Mouse (Mus musculus): ENCODE data around the gene Cap2.
A peak's percentile ranks its signal among the peaks of the same experiment; 100 is the strongest.

The Cap2 gene

DNA sequence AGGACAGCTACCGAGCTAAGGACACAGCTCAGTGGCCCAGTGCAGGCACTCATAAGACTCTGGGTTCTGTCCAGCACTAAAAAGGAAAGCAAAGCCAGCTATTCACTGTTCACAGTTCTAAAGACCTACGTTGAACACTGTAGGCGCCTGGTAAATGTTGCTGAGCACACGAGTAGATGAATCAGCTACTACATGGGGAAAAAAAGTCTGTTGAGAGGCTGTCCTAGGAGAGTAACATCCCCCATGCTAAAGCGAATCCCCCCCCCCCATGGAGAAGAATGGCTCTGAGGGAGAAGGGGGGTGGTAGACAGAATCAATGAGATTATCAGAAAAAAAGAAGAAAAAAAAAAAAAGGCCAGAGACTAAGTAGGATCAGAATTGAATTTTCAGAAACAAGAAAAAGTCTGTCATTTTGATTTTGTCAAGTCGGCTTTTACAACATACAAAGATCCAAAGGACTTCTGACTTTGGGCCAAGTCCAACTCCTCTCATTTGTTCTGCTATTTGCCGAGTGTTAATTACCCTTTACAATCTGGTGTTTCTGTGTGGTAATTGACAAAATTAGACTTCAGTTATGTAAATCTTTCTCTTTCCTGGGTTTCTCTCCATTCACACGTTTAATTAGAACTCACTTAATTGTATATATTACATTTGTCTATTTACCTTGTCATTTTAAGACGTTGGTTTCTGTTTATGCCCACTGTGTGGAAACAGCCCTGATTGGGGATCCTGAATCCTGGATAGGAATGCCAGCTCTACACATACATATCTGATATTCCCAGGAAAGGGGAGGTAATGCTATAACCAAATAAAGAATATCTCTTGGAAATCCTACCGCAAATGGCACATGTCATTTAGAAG, 139.2 kb downstream of the Cap2 start:
- no peak for DNase-seq

DNA sequence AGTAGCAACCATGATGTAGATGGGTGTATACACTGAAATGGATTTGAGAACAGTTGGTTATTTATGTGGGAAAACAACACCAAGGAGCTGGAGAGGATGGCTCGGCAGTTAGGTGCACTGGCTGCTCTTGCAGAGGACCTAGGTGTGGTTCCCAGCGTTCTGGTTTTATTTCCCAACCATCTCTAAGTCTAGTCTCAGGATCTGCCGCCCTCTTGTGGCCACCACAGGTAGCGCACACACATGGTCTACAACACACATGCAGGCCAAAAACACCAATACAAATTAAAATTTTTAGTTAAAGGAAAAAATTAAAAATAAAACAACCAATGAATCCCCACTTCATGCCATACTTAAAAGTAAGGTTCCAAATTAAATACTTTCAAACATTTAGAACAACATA, 140.7 kb downstream of the Cap2 start:
- DNase-seq: peak in 1 of 2 experiments; percentile 14

DNA sequence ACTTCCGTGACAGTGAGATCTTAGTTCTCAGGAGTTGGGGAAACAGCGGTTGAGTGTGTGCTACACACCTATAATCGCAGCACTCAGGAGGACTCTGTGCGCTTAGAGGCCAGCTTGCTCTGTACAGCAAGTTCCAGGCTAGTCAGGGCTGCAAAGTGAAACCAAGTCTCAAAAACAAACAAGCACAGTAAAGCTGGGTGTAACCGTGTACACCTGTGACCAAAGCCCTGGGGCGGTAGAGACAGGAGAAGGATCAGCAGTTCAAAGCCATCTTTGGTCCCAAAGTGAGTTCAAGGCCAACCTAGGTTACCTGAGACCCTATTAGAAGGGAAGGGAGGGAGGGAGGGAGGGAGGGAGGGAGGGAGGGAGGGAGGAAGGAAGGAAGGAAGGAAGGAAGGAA, 142.5 kb downstream of the Cap2 start:
- no peak for DNase-seq

DNA sequence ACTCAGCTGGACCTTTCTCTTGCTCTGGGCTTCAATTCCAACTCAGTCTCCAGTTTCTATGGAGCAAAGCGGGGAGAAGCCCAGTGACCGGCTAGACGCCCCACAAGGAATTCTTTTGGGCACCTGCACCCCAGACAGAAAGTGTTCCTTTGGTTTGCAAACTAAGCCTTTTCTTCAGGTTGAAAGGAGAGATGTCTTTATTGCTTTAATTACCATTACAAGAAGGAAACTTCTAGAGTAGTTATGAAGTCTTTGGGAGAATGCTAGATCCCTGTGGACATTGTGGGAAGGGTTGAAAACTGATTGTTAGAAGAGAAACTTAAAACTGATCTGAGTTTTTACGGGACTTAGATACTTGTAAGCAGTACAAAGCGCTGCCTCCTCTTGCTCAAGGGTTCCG, 143.8 kb downstream of the Cap2 start:
- DNase-seq: no peak

DNA sequence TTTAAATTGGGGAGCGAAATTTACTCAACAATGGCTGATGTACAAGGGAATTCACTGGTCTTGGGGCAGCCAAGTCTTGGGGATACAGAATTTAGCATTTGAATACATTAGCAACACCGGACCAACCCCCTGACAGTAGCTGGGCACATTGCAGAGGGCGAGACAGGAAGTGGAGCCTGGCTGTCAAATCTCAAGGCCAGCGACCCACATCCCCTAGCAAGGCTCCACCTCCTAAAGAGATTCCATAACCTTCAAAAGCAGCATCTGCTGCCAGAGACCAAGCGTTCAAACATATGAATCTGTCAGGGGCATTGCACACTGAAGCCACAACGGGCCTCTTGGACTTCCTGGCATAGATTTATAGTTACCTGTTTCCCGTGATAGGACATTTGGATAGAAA, 150.2 kb downstream of the Cap2 start:
- no peak for DNase-seq

DNA sequence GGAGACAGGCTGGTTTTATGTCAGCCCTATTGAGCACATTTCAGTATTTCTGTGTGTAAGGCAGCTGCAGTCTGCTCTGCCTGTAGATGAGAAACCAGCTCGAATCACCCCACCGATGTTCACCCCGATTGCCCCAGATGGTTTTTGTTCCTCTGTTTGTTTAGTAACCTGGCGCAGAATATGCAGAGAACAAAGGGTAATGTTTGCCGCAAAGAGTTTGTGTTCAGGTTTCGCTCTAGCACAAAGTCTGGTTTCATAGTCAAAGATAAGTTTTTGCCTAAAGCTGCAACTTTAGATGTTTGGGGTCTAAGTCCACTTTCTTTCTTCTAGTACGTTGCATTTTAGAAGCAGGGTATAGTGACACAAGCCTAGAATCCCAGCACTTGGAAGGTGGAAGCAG, 151.0 kb downstream of the Cap2 start:
- no peak for DNase-seq

DNA sequence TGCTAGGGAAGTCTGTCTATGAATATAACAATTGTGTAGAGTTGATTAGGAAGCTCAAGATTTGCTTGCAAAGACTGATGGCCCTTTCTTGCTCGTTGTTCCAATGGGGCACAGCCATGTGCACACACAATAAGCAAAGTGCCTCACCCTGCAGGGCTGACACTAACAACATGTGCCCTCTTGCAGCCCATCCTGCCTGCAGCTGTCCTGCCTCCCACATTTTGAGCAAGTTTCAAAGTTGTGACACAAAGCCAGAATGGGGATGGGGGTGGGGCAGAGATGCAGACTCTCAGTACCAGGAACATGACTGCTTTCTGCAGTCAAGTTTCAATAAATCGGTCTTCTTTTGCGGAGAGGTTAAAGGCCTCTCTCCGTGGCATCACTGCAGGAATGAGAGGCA, 152.0 kb downstream of the Cap2 start:
- no peak for DNase-seq

DNA sequence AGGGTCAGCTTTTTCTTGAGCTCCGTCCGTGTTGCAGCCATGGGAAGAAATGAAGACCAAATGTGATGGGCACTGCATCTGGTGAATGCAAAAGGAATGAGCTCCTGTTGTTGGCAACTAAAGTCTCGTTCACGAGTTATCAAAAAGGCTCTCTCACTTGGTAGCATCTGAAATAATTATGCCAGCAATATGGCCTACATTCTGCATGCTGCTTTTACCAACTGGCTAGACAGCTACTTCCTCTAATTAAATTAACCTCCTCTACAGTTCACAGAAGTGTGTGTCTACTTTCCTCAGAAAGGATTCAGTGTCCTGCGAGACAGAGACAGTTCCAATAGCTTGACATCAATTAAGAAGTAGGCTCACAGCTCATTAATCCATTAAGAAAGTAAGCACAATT, 152.9 kb downstream of the Cap2 start:
- DNase-seq: no peak

DNA sequence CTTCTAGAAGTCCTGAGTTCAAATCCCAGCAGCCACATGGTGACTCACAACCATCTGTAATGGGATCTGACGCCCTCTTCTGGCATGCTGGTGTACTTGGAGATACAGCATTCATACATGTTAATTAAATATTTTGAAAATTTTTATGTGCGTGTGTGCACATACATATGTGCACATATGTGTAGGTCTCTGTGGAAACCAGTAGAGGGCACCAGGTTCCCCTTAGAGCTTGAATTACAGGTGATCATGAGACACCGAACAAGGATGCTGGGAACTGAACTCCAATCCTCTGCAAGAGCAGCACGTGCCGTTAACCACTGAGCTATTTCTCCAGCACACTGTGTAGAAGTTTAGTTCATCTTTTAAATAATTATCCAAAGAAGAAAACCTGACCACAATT, 157.6 kb downstream of the Cap2 start:
- no peak for DNase-seq

DNA sequence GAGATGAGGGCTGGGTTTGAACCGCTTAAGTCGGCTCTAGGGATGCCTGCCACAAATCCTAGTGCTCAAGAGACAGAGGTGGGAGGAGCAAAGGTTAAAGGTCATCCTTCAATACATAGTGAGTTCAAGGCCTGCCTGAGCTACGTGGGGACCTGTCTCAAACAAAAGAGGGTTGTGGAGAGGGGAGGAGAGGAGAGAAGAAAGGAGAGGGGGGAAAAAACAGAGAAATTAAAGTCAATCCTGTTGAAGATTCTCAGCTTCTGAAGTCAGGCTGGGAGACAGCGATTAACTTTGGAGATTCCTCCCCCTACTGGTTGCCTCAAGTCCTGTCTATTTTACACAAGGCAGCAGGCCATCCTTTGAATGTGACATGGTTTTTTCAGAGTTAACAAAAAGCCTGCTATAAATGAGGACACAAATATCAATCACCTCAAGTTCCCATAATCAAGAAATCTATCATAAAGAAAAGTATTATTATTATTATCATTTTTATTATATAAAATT, 161.9 kb downstream of the Cap2 start:
- DNase-seq: peak in 1 of 2 experiments; percentile 18

DNA sequence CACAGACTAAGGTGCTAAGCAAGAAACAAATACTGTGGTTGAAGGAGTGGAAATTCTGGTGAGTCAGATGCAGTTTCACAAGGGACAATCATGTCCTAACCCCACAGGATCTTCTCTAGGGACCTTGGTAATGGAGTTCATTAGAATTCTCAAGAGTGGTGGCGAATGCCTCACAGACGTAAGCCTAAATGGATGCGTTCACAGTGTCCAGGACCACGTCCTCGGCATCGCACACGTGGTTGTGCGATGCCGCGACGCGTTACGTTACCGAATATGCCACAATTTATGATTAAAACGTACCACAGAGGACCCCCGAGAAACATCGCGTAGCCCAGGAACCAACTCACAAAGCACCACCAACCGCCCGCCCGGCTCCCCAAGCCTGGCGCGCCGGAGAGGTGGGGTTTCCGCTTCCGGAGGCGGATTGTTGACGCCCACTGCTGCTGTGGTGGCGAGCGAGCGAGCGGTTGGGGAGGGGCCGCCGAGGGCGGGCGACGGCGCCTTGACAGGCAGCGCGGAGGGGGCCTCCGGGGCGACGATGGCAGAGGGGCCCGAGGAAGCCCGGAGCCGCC, 167.5 kb downstream of the Cap2 start, which contains the start of gene Fam8a1:
Gene Fam8a1, plus strand, starts transcription at position 475 of the 572 bp plus-strand sequence.
- peak; percentile 88 to 93 for DNase-seq

DNA sequence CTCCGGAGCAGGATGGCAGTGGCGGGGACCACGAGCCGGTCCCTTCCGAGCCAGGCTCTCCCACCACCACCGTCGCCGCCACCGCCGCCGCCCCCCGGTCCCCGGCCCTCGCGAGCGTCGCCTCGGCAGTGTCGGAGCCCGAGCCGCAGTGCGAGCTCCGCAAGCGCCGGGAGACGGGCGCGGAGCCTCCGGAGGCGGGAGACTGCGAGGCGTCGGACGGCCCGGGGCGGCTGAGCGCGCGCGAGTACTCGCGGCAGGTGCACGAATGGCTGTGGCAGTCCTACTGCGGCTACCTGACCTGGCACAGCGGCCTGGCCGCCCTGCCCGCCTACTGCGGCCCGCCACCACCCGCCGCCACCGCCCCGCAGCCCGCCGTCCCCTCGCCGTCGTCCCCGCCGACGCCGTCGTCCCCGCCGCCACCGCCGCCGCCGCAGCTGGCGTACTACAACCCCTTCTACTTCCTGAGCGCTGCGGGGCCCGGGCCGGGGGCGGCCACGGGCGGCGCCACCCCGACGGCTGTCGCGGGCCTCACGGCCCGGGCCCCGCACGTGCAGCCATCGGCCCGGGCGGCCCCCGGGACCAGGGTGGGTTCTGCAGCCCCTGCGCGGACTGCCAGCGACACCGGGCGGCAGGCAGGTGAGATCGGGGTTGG, 168.1 kb downstream of the Cap2 start:
- peak in 1 of 2 experiments; percentile 9 for DNase-seq

DNA sequence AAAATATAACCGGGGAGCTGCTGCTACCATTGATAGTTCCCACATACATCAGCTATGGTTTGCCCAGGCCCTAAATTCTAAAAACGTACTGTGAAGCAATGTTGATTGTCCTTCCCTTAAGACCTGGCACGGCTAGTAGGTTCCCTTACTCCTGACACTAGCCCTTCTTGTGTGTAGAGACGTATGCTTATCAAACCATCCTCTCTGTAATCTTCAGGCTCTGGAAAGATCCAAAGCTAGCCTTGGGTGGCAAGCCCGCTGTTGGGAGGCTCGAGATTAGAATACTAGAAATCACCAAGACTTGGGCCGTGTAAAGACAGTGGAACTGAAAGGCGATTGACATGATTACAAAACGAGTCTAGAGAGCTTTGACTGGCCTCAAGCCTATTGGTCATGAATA, 168.9 kb downstream of the Cap2 start:
- no peak for DNase-seq

DNA sequence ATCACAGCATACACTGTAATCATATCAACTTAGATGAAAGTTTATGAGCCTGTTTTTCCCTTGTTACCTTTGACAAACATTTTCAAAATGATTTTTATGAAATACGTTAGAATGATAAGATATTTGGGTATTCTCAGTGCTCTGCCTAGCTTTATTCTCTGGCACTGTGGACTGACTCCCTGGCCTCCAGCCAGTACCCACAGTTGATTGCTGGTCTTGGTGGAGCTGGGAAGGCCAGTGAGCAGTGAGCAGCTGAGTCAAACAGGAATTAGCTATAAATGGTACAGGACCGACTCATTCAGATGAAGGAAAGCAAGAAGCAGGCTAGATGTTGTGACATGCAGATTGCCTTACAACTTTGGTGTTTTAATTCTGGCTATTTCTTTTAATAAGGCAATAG, 173.0 kb downstream of the Cap2 start:
- peak in 1 of 2 experiments; percentile 53 for DNase-seq

DNA sequence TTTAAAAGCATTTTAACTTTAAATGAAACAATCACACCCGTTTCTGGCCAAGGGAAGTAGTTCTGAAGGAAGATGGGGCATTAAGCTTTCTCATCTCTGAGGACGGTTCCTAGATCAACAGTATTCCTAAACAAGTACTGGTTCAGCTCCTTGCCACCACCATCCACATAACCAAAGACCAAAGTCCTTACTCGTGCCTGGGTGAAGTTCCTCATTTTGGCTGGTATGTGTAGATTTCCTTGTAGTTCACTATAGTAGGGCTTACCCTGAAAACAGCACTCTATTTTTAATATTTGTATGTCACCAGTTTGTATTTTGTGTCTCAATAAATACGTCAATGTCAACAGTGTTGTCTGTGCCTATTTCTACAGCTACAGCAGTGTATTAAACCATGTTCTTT, 176.1 kb downstream of the Cap2 start:
- peak; percentile 16 to 24 for DNase-seq

DNA sequence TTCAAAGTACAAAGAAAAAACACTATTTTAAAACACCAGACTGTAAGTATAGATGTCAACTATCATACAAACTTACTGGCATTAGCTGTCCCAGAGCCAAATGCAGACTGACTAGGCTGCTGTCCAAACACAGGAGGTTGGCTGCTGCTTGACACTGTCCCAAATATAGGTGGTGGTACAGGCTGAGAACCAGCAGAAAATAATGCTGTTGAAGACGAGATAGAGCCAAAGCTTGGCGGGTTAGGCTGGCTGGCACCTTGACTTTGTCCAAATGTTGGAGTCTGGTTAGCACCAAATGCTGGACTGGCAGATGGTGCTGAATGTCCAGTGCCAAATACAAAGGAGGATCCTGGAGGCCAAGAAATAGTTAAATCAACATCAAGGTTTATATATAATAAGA, 181.3 kb downstream of the Cap2 start:
- no peak for DNase-seq

DNA sequence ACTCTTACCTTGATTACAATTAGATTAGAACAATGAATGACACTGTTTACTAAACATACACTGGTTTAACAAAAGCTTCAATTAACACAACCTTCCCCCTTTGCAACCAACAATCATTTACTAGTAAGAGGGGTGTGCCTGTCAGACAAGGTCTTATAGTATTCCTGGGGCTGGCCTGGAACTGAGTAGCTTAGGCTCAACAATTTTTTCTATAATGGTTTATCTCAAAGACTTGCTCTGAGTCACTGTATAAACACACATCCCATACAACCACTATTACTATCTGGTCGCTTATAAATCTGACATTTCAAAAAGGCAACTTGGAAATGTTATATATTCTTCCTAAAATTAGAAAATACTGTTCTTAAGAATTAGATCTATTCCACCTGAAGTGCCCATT, 181.7 kb downstream of the Cap2 start:
- no peak for DNase-seq

DNA sequence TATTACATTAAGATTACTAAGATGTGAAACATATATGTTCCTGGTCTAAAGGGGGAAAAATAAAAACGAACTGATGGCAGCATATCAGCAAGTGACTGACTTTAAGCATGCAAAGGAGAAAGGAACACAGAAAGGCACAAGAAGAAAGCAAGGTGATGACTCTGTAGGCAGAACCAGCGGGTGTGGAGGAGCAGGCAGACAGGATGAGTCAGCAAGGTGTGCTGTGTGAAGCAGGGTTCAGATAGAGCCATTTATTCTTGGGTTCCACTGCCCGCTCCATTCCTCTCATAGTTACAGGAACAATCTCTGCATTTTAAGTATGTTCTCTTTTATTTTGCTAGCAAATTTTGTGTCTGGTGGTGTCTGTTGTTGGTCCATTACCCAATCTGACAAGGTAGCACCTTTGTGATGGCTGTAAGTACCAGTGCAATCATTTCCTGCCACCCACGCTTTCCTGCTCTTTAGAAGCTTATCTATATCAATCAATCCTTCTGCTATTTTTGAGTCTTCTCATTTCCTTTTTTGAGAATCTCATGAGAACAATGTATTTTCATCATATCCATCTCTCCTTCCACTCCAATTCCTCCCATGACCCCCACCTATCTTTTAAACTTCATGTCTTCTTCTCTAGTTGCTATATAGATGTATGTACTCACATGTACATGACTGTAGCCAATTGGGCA, 189.1 kb downstream of the Cap2 start:
- DNase-seq: no peak

DNA sequence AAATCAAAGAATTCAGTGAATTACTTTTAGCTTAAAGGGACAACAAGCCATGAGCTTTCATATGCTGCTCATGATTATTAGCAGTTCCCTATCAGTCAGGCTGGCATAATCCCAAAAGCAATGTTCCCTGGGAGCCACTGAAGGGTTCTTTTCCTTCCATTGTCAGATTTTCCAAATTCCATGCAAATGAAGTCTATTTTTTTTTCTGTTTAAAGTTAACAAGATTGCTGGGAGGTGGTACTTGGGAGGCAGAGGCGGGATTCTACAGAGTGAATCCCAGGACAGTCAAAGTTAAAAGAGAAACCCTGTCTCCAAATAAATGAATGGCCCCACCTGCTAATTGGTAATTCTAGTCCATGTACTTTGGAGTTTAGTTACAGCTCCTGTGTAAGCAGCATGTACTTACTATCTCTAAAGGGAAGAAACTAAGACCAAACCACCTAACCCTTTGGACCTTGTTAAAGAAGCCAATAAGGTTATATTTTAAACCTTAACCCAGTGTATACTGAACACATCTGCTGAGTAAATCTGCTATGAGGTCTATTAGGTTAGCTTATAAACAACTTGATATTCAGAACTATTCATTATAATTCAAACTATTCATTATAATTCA, 193.8 kb downstream of the Cap2 start:
- DNase-seq: peak; percentile 26 to 63

DNA sequence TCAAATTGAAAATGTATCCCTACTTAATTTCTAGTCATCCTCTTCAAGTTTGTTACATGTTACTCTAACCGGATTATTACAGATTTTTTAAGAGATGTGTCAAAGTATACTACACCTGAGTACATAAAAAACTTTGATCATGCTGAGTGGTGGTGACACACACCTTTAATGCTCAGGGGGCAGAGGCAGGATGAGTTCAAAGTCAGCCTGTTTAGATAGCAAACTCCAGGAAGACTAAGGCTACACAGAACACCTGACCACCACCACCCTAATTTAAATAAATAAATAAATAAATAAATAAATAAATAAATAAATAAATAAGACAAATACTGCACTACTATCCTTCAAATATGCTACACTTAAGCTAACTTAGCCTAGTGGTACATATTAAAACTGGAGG, 194.3 kb downstream of the Cap2 start:
- no peak for DNase-seq

DNA sequence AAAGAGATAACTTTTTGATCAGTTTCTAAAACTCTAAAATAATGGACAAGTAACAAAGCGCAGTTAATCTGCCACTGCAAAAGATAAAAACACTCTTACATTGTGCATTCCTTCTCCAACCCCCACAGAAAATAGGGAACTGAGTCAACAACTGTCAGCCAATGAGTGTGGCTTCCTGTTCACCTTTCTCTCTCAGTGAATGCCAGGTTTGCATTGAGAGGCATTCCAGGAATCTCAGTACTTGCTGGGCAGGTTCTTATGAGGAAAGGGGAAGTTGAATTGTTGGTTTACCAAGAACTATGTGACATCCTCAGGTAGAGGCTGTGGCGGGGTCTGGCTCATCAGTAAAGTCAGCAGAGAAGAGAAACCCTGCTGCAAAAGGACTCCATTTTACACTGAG, 195.1 kb downstream of the Cap2 start:
- no peak for DNase-seq

DNA sequence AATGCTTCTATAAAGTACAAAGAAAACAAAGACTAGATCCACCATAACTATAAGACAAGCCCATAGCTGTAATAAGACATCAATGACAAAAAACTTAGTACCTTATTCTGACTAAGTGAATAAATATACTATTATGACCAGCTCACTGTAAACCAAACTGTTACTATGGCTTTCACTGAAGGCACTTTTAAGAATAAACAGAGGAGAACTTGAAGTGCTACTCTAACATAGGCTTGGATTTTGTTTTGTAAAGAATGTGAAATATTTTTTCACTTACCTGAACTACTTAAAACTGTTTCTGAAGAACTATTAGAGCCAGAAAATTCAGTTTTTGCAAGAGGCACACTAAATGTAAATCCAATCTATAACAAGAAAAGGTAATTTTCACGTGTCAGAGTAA, 197.7 kb downstream of the Cap2 start:
- no peak for DNase-seq
